Mouse (Mus musculus) limb, embryonic 13.5 days (tissue): Measurements from ENCODE around the gene Astn1. TPM values are rescaled to one million over a fixed set of nuclear protein-coding genes. Genes with fewer than 3 reads are reported as not detected.

Experiments
- ATAC-seq: fragments of 200-750 bp; cut with Nextera tagmentation; 2 replicates; pipeline ENCODE4 v1.8.0; 2017; ENCODE audit warnings: low read depth, moderate number of reproducible peaks, moderate TSS enrichment; ENCODE audit not compliant: low FRiP score
- H3K27ac ChIP-seq: fragments of 300-500 bp; sonication (generic); 2 replicates; pipeline ENCODE4 v1.5.1; 2015; ENCODE audit warnings: inconsistent platforms, mild to moderate bottlenecking, moderate library complexity
- H3K27me3 ChIP-seq: fragments of 300-500 bp; sonication (generic); 2 replicates; pipeline ENCODE4 v1.6.1; 2015; ENCODE audit warnings: mild to moderate bottlenecking, inconsistent platforms
- H3K36me3 ChIP-seq: fragments of 300-500 bp; sonication (generic); 2 replicates; pipeline ENCODE4 v1.6.1; 2015; ENCODE audit warnings: inconsistent platforms, mild to moderate bottlenecking, moderate library complexity
- H3K4me1 ChIP-seq: fragments of 300-500 bp; sonication (generic); 2 replicates; pipeline ENCODE4 v1.6.1; 2015; ENCODE audit warnings: inconsistent platforms
- H3K4me2 ChIP-seq: fragments of 300-500 bp; sonication (generic); replicated peaks from 2 replicates; pipeline ENCODE4 v1.6.1; 2015; ENCODE audit warnings: inconsistent platforms, mild to moderate bottlenecking, moderate library complexity
- H3K4me3 ChIP-seq: fragments of 300-500 bp; sonication (generic); 2 replicates; pipeline ENCODE4 v1.5.1; 2015; ENCODE audit warnings: moderate library complexity, mild to moderate bottlenecking, inconsistent platforms
- H3K9ac ChIP-seq: fragments of 300-500 bp; sonication (generic); 2 replicates; pipeline ENCODE4 v1.6.1; 2015; ENCODE audit warnings: mild to moderate bottlenecking, inconsistent platforms
- H3K9me3 ChIP-seq: fragments of 300-500 bp; sonication (generic); 2 replicates; pipeline ENCODE4 v1.6.1; 2016; ENCODE audit warnings: inconsistent platforms
- WGBS: fragments of 180-500 bp; shearing (Covaris S2); methylation state at CpG from one replicate; pipeline ENCODE4 v1.1.7; 2015; 5-methylcytosine and 5-hydroxymethylcytosine counted together
- polyA plus RNA-seq: library from polyadenylated mRNA; unstranded; fragments of >200 nt; fragmentation: Nextera tagmentation; extraction: Ambion mirVana; gene quantifications from 2 replicates; pipeline ENCODE4 v1.2.1, GENCODE M21; 2015

Astn1 gene
- polyA plus RNA-seq, 1 experiment from 2014 or later = 4.7 TPM

GRCm38 (mm10) chr1:158652799-158653198 is 290.7 kb downstream of the Astn1 start:
- WGBS = 71% methylated on average over 2 of the region's 2 CpGs
- no peak for ATAC-seq
- no peak overlapping the region for H3K27ac ChIP-seq
- H3K4me1 ChIP-seq = no peaks in the 10 kb centered on the region
- H3K36me3 ChIP-seq = no peaks in the 10 kb centered on the region
- no peak overlapping the region for H3K4me2 ChIP-seq
- H3K9ac ChIP-seq = no peak overlapping the region
- no peaks in the 10 kb centered on the region for H3K9me3 ChIP-seq
- no peaks in the 10 kb centered on the region for H3K27me3 ChIP-seq
- no peak overlapping the region for H3K4me3 ChIP-seq

- Histone ChIP-seq H3K9ac (no peak overlapping the region), H3K9me3 (no peaks in the 10 kb centered on the region), H3K4me1 (no peaks in the 10 kb centered on the region), H3K4me2 (no peak overlapping the region), H3K4me3 (no peak overlapping the region), H3K27ac (no peak overlapping the region), H3K27me3 (no peaks in the 10 kb centered on the region), H3K36me3 (no peaks in the 10 kb centered on the region)
- 17% methylated on average over 4 of the region's 4 CpGs for WGBS
- ATAC-seq = peak; percentile 66; the same call in 1 of the 2 replicates
Observed at GRCm38 (mm10) chr1:158653808-158654520, 291.9 kb downstream of the Astn1 start.

GRCm38 (mm10) chr1:158654571-158655205 is 292.6 kb downstream of the Astn1 start:
- WGBS = 37% methylated on average over 3 of the region's 3 CpGs
- H3K9me3 ChIP-seq = no peaks in the 10 kb centered on the region
- peak; percentile 78; the same call in 1 of the 2 replicates for ATAC-seq

GRCm38 (mm10) chr1:158656986-158657385 is 294.9 kb downstream of the Astn1 start:
- no peak overlapping the region for H3K4me3 ChIP-seq
- 88% methylated on average over 6 of the region's 6 CpGs for WGBS
- no peak overlapping the region for H3K27ac ChIP-seq
- no peak for ATAC-seq
- no peak overlapping the region for H3K9ac ChIP-seq
- H3K4me1 ChIP-seq = no peaks in the 10 kb centered on the region
- H3K4me2 ChIP-seq = no peak overlapping the region
- H3K27me3 ChIP-seq = no peaks in the 10 kb centered on the region
- no peaks in the 10 kb centered on the region for H3K9me3 ChIP-seq
- H3K36me3 ChIP-seq = no peaks in the 10 kb centered on the region

More at GRCm38 (mm10) chr1:158654571-158655205, 292.6 kb downstream of the Astn1 start:
- no peaks in the 10 kb centered on the region for H3K36me3 ChIP-seq
- no peak overlapping the region for H3K4me3 ChIP-seq
- no peak overlapping the region for H3K27ac ChIP-seq
- no peaks in the 10 kb centered on the region for H3K4me1 ChIP-seq
- no peaks in the 10 kb centered on the region for H3K27me3 ChIP-seq
- no peak overlapping the region for H3K9ac ChIP-seq
- no peak overlapping the region for H3K4me2 ChIP-seq

GRCm38 (mm10) chr1:158666001-158666400 is 303.9 kb downstream of the Astn1 start:
- H3K9me3 ChIP-seq = no peaks in the 10 kb centered on the region
- ATAC-seq = no peak

DNA sequence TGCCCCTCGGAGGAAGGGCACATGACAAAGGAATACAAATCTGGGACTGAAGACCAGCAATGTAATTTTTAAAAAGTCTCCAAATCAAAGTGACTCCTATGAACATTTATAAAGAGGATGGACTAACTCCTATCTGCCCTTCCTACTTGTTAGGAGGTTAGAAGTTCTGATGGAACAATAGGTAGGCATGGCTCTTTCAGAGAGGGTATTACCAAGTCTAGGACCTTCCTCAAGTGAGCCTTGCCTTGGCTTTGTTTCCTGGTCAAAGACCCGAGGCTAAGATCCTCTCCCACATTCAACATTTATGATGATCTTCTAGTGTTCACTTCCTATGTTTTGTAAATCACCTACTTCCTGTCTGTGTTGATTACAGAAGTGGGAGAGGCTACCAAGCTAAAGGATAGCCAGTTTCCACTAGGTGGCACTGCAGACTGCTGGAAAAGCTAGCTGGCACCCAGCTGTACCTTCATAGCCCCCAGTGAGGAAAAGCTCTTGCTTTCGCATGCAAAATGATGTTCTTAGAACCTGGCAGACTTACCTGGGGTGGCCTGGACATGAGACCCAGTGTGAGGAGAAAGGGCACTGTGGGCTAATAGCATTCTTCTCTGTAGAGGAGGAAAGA is 308.0 kb downstream of the Astn1 start:
- no peak overlapping the region for H3K4me3 ChIP-seq
- H3K27ac ChIP-seq = no peak overlapping the region
- no peaks in the 10 kb centered on the region for H3K9me3 ChIP-seq
- peak; percentile 59 for ATAC-seq
- H3K27me3 ChIP-seq = no peaks in the 10 kb centered on the region
- H3K4me1 ChIP-seq = 0 out of 2 replicates have a peak, but pooled peaks cover 5% of the 10 kb centered on the region
- WGBS = 40% methylated on average over 3 of the region's 3 CpGs
- H3K4me2 ChIP-seq = no peak overlapping the region
- H3K9ac ChIP-seq = no peak overlapping the region
- H3K36me3 ChIP-seq = no peaks in the 10 kb centered on the region

More at GRCm38 (mm10) chr1:158666001-158666400, 303.9 kb downstream of the Astn1 start:
- H3K4me2 ChIP-seq = no peak overlapping the region
- H3K4me3 ChIP-seq = no peak overlapping the region
- no peaks in the 10 kb centered on the region for H3K27me3 ChIP-seq
- no peak overlapping the region for H3K9ac ChIP-seq
- no peak overlapping the region for H3K27ac ChIP-seq
- no peaks in the 10 kb centered on the region for H3K36me3 ChIP-seq
- 31% methylated on average over 3 of the region's 3 CpGs for WGBS
- H3K4me1 ChIP-seq = 0 out of 2 replicates have a peak, but pooled peaks cover 5% of the 10 kb centered on the region

GRCm38 (mm10) chr1:158687726-158688125 is 325.7 kb downstream of the Astn1 start:
- H3K36me3 ChIP-seq = no peaks in the 10 kb centered on the region
- H3K4me1 ChIP-seq = no peaks in the 10 kb centered on the region
- no peak overlapping the region for H3K27ac ChIP-seq
- no peak for ATAC-seq
- no peak overlapping the region for H3K4me2 ChIP-seq
- no peaks in the 10 kb centered on the region for H3K27me3 ChIP-seq
- no peak overlapping the region for H3K4me3 ChIP-seq
- H3K9me3 ChIP-seq = no peaks in the 10 kb centered on the region
- H3K9ac ChIP-seq = no peak overlapping the region
- WGBS = 57% methylated on average over 1 of the region's 1 CpGs

GRCm38 (mm10) chr1:158697423-158697822 is 335.4 kb downstream of the Astn1 start:
- no peak for ATAC-seq
- WGBS = 71% methylated on average over 3 of the region's 3 CpGs
- no peaks in the 10 kb centered on the region for H3K4me1 ChIP-seq

DNA sequence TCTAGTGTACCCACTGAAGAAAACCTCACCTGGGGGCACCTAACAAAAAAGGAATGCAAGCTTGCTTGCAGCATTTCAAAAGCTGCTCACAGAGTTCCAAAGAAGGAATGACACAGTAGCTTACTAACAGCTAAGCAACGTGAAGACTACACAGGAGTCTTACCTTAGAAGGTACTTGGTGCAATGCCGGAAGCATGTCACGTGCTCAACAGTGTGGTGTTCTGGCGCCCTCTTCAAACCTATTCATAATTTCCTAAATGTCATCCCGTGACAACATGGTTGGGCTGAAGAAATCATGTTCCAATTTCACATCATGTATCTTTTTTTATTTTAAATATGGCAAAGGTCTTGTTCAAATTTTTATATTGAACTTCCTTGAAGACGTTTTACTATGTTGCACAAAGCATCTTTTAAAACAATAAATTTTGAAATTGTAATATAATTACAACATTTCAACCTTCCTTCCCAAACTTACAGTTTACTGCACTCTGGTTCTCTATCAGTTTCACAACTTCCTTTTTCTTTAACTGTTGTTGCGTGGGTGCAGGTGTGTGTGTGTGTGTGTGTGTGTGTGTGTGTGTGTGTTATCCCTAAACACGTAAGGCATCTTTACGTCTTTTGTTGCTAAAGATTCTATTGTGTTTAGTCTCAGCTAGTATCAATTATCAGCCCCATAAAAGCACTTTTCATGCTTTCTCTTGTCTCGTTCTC is 335.9 kb downstream of the Astn1 start:
- ATAC-seq = no peak
- WGBS = 86% methylated on average over 10 of the region's 10 CpGs
- no peaks in the 10 kb centered on the region for H3K4me1 ChIP-seq

More at GRCm38 (mm10) chr1:158697423-158697822, 335.4 kb downstream of the Astn1 start:
- Histone ChIP-seq H3K27ac (no peak overlapping the region), H3K36me3 (no peaks in the 10 kb centered on the region), H3K9me3 (no peaks in the 10 kb centered on the region), H3K4me2 (no peak overlapping the region), H3K27me3 (no peaks in the 10 kb centered on the region), H3K9ac (no peak overlapping the region), H3K4me3 (no peak overlapping the region)

GRCm38 (mm10) chr1:158699276-158699675 is 337.2 kb downstream of the Astn1 start:
- no peaks in the 10 kb centered on the region for H3K27me3 ChIP-seq
- H3K36me3 ChIP-seq = no peaks in the 10 kb centered on the region
- no peak overlapping the region for H3K4me3 ChIP-seq
- H3K27ac ChIP-seq = no peak overlapping the region
- WGBS = 73% methylated on average over 2 of the region's 2 CpGs
- no peak overlapping the region for H3K9ac ChIP-seq
- H3K4me2 ChIP-seq = no peak overlapping the region
- H3K9me3 ChIP-seq = no peaks in the 10 kb centered on the region
- H3K4me1 ChIP-seq = no peaks in the 10 kb centered on the region
- ATAC-seq = no peak

More for the DNA sequence above, 335.9 kb downstream of the Astn1 start:
- Histone ChIP-seq H3K36me3 (no peaks in the 10 kb centered on the region), H3K4me3 (no peak overlapping the region), H3K27me3 (no peaks in the 10 kb centered on the region), H3K27ac (no peak overlapping the region), H3K9ac (no peak overlapping the region), H3K4me2 (no peak overlapping the region), H3K9me3 (no peaks in the 10 kb centered on the region)

DNA sequence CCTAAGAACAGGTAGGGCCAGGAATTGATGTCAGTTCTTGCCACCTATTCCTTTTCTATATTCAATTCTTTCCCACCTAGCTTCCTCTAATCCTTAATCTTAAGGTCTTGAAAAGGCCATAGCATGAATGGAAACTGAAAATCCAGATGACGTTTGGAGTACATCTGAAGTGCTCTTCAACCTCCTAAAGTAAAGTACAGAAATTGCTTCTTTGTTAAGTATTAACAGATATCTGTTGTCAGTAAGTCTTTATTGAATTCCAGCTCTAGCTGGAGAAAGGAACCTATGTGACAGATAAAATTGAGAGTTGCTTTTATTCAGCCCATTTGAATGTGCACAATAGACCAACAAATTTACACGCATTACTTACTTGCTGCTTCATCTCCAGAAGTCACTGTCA is 338.1 kb downstream of the Astn1 start:
- Histone ChIP-seq H3K27me3 (no peaks in the 10 kb centered on the region), H3K9me3 (no peaks in the 10 kb centered on the region), H3K4me1 (no peaks in the 10 kb centered on the region), H3K4me2 (no peak overlapping the region), H3K9ac (no peak overlapping the region), H3K4me3 (no peak overlapping the region), H3K36me3 (no peaks in the 10 kb centered on the region), H3K27ac (no peak overlapping the region)
- 85% methylated on average over 2 of the region's 2 CpGs for WGBS
- ATAC-seq = no peak

GRCm38 (mm10) chr1:158701336-158701735 is 339.3 kb downstream of the Astn1 start:
- Histone ChIP-seq H3K9ac (no peak overlapping the region), H3K4me1 (no peaks in the 10 kb centered on the region), H3K27me3 (no peaks in the 10 kb centered on the region), H3K4me2 (no peak overlapping the region), H3K4me3 (no peak overlapping the region), H3K36me3 (no peaks in the 10 kb centered on the region), H3K27ac (no peak overlapping the region), H3K9me3 (no peaks in the 10 kb centered on the region)
- WGBS = 88% methylated on average over 1 of the region's 1 CpGs
- ATAC-seq = no peak
